Mouse (Mus musculus) thymus, adult 2 months (tissue): ENCODE results near the gene Lingo3.

Source experiments
- CTCF ChIP-seq: fragments of 200-500 bp; IDR thresholded peaks from 2 replicates; pipeline ENCODE4 v1.5.1; 2012; ENCODE audit warnings: mild to moderate bottlenecking, control low read depth, low read length, moderate library complexity, borderline replicate concordance; ENCODE audit not compliant: control insufficient read depth, poor library complexity, insufficient read depth; ENCODE audit errors: extremely low read depth
- POLR2A ChIP-seq: fragments of 200-500 bp; IDR thresholded peaks from 2 replicates; pipeline ENCODE4 v1.6.1; 2012; ENCODE audit warnings: mild to moderate bottlenecking, low read length, control low read depth, moderate library complexity; ENCODE audit not compliant: control insufficient read depth, poor library complexity, insufficient read depth; ENCODE audit errors: extremely low read depth

DNA sequence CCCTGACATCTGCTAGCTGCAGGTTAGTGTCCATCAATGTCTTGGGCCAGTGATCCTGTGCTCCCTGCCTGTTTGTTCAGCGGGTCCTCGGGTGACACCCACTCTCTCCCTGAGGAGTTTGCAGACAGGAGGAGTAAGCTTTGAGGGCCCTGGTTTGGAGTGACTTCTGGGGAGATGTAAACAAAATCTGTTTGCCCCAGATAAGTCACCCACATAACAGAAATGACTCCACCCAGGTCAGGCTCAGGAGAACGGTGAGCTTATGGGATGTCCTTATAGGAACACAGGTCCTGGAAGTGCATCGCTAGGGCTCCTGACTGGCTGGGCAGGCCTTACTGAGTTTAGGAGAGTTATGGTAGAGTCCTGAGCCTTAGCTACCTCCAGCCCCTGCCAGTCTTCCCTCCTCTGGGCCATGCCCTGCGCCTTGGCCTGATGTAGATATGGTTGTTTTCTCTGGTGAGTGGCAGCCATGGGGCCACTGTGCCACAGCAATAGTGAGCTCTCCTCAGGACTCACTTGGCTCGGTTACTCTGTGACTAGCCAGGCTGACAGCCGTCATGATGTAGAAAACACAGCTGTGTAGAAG is 14.6 kb upstream of the Lingo3 start:
- TF ChIP-seq CTCF (no peak), POLR2A (no peak)
